Mouse (Mus musculus) limb, embryonic 10.5 days (tissue): ENCODE data around the gene Necap2. TPM values are rescaled to one million over a fixed set of nuclear protein-coding genes. Genes with fewer than 3 reads are reported as not detected.

ENCODE experiments used
- DNase-seq: peaks from one replicate; pipeline ENCODE4 v3.0.0-alpha.2; 2017; ENCODE audit warnings: low spot score
- H3K27ac ChIP-seq: fragments of 300-500 bp; sonication (generic); 2 replicates; pipeline ENCODE4 v1.5.1; 2016; ENCODE audit warnings: mild to moderate bottlenecking
- H3K27me3 ChIP-seq: fragments of 300-500 bp; sonication (generic); 2 replicates; pipeline ENCODE4 v1.6.1; 2016; ENCODE audit warnings: low read depth, mild to moderate bottlenecking; ENCODE audit not compliant: poor library complexity, severe bottlenecking
- H3K36me3 ChIP-seq: fragments of 300-500 bp; sonication (generic); 2 replicates; pipeline ENCODE4 v1.6.1; 2016; ENCODE audit warnings: mild to moderate bottlenecking, moderate library complexity
- H3K4me1 ChIP-seq: fragments of 300-500 bp; sonication (generic); 2 replicates; pipeline ENCODE4 v1.6.1; 2016
- H3K4me3 ChIP-seq: fragments of 300-500 bp; sonication (generic); 2 replicates; pipeline ENCODE4 v1.5.1; 2016; ENCODE audit warnings: mild to moderate bottlenecking, moderate library complexity
- H3K9me3 ChIP-seq: fragments of 300-500 bp; sonication (generic); replicated peaks from 2 replicates; pipeline ENCODE4 v1.6.1; 2016; ENCODE audit warnings: mild to moderate bottlenecking
- WGBS: fragments of 180-500 bp; shearing (Covaris S2); methylation state at CpG from one replicate; pipeline ENCODE4 v1.1.7; 2016; 5-methylcytosine and 5-hydroxymethylcytosine counted together
- polyA plus RNA-seq: library from polyadenylated mRNA; unstranded; fragments of >200 nt; fragmentation: Nextera tagmentation; extraction: Ambion mirVana; gene quantifications from 2 replicates; pipeline ENCODE4 v1.2.1, GENCODE M21; 2016

Necap2 gene
- polyA plus RNA-seq, 1 experiment from 2014 or later = 82.8 TPM

DNA sequence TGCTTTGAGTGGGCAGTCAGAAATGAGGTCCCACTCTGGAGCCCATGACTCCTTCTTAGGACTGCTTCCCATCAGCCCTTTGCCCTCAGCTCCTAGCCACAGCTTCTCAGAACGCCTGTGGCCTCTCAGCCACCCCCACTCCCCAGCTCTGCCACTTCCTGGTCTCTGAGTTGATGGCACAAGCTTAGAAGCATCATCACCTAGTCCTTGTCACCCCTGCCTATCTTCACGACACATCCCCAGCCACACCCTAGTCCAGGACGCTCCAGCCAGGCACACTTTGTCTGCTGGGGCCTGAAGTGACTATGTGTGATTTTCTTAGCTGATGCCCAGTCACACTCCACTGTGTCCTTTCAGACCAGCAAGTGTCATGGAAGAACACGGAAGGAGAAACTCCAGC, 20.8 kb upstream of the Necap2 start:
- Histone ChIP-seq H3K36me3 (no peaks in the 10 kb centered on the region), H3K9me3 (no peaks in the 10 kb centered on the region), H3K4me3 (no peak overlapping the region), H3K27me3 (no peaks in the 10 kb centered on the region), H3K4me1 (peaks cover 8% of the 10 kb centered on the region; the same call in 1 of the 2 replicates), H3K27ac (no peak overlapping the region)
- 77% methylated on average over 4 of the region's 4 CpGs for WGBS
- no peak for DNase-seq

- Histone ChIP-seq H3K27me3 (no peaks in the 10 kb centered on the region), H3K9me3 (no peaks in the 10 kb centered on the region), H3K27ac (no peak overlapping the region), H3K36me3 (no peaks in the 10 kb centered on the region), H3K4me3 (no peak overlapping the region), H3K4me1 (peaks cover 8% of the 10 kb centered on the region; the same call in 1 of the 2 replicates)
- DNase-seq = no peak
- 32% methylated on average over 9 of the region's 9 CpGs for WGBS
Observed at GRCm38 (mm10) chr4:141096710-141097109, 18.6 kb upstream of the Necap2 start.

GRCm38 (mm10) chr4:141095016-141095415, 16.9 kb upstream of the Necap2 start:
- WGBS = 81% methylated on average over 10 of the region's 10 CpGs
- Histone ChIP-seq H3K9me3 (no peaks in the 10 kb centered on the region), H3K27ac (no peak overlapping the region), H3K4me1 (peaks cover 8% of the 10 kb centered on the region; the same call in 1 of the 2 replicates), H3K4me3 (no peak overlapping the region), H3K27me3 (no peaks in the 10 kb centered on the region), H3K36me3 (no peaks in the 10 kb centered on the region)
- DNase-seq = no peak

DNA sequence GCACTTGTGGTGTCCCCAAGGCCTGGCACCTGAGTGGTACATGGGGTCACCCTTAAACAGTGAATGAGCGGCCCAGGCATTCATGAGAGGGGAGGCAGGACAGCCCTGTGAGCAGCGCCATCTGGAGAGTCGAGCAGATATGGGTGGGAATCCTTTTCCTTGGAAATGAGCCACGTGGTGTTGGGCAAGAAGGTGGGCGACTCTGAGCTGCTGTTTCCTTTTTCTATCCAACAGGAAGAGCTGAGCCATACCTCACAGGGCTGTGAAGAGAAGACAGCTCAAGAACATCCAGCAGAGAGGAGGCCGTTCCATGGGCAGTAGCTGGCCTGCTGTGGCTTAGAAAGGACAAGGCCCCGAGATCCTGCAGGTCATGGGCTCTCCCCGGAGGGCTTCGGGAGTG, 10.6 kb upstream of the Necap2 start:
- WGBS = 77% methylated on average over 9 of the region's 9 CpGs
- DNase-seq = no peak
- peaks cover 6% of the 10 kb centered on the region; the same call in 1 of the 2 replicates for H3K4me1 ChIP-seq

GRCm38 (mm10) chr4:141088033-141088432, 9.9 kb upstream of the Necap2 start, which contains the start of gene Spata21:
TSS of gene Spata21 (plus strand) at chr4:141088333.
- Histone ChIP-seq H3K36me3 (no peaks in the 10 kb centered on the region), H3K4me3 (no peak within 1 kb of the TSS), H3K9me3 (no peaks in the 10 kb centered on the region), H3K27me3 (peaks cover 4% of the 10 kb centered on the region; the same call in 1 of the 2 replicates), H3K27ac (peak within 1 kb of the TSS; percentile 42; the same call in 1 of the 2 replicates), H3K4me1 (peaks cover 6% of the 10 kb centered on the region; the same call in 1 of the 2 replicates)
- no peak for DNase-seq
- WGBS = 74% methylated on average over 6 of the region's 6 CpGs

More for the DNA sequence above, 10.6 kb upstream of the Necap2 start:
- H3K27me3 ChIP-seq = peaks cover 4% of the 10 kb centered on the region; the same call in 1 of the 2 replicates
- H3K4me3 ChIP-seq = no peak overlapping the region
- H3K36me3 ChIP-seq = no peaks in the 10 kb centered on the region
- H3K27ac ChIP-seq = no peak overlapping the region
- no peaks in the 10 kb centered on the region for H3K9me3 ChIP-seq

DNA sequence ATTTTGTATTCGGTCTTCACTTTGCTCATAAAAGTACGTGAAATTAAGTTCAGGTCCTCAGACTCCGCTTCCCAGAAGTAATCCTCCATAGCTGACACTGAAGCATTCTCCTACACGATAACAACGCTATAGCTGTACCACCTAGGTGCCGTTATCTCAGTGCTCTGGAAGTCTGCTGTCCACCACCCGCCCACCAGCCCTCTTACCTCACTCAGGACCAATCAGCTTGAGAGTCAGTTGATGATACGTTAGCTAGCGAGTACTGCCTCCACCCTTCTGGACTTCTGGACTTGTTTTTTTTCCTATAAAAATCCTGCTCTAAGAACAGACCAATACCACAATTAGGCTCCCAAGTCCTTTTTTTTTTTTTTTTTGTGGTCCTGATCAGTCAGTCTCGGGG, 8.7 kb upstream of the Necap2 start:
- WGBS = 75% methylated on average over 10 of the region's 10 CpGs
- no peaks in the 10 kb centered on the region for H3K9me3 ChIP-seq
- no peak overlapping the region for H3K27ac ChIP-seq
- H3K4me1 ChIP-seq = peaks cover 6% of the 10 kb centered on the region; the same call in 1 of the 2 replicates
- peaks cover 4% of the 10 kb centered on the region; the same call in 1 of the 2 replicates for H3K27me3 ChIP-seq
- H3K36me3 ChIP-seq = no peaks in the 10 kb centered on the region
- no peak overlapping the region for H3K4me3 ChIP-seq
- no peak for DNase-seq

DNA sequence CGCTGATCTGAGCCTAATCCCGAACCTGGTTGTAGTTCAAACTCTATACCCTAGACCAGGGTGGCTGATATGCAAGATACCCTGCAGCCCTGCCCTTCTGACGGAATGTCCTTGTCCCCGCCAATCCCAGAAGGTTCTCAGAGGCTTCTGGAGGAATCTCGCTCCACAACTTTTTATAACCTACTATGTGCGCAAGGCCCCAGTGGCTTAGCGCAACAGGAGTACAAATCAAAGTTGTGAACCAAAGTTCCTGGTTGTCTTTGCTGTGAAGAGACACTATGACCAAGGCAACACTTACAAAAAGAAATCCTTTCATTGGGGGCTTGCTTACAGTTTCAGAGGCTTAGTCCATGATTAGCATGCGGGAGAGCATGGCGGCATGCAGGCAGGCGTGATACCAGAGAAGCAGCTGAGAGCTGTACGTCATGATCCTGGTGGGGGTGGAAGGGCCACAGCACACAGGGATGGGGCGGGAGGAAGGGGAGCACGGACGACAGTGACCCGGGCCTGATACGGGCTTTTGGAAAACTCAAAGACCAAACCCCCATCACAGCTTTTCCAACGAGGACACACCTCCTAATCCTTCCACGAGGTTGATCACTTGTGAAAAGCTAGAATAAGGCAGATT, 467 bp upstream of the Necap2 start:
- 75% methylated on average over 18 of the region's 18 CpGs for WGBS
- H3K4me1 ChIP-seq = peaks cover 23% of the 10 kb centered on the region
- no peak for DNase-seq
- H3K4me3 ChIP-seq = peak overlapping the region; percentile 81
- no peaks in the 10 kb centered on the region for H3K27me3 ChIP-seq
- peak overlapping the region; percentile 83; the same call in 1 of the 2 replicates for H3K27ac ChIP-seq
- H3K36me3 ChIP-seq = peaks cover 27% of the 10 kb centered on the region
- H3K9me3 ChIP-seq = no peaks in the 10 kb centered on the region

DNA sequence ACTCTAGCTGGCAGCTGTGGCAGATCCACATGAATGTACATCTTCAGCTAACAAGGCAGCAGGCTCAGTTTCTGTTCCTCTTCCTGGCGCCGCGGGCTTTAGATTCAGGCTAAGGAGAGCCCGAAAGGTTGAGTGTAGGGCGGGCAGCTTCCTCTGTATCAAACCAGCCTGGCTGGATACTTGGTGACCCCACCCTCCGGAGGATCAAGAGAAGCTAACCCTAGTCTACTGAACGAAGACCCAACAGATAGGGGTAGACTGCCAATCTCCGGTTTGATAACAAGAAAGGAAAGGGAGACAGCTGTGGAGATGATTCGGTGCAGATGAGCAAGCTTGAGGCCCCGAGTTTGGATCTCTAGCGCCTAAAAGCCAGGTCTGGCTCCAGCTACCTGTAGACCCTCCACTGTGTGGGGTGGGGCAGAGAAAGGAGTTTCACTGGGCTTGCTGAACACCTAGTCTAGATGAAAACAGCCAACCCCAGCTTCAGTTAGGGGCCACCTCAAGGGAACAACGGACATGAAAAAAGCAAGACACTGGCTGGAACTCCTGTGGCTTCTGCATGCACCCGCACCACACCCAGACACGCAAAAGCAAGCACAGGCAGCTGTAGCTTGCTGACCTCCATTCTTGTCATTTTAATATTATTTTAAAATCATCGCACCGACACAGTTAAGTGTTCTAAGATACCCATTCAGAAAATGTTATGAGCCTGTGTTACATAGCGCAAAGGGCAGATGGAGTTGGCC, 1.2 kb downstream of the Necap2 start:
- H3K27ac ChIP-seq = peak overlapping the region; percentile 17; the same call in 1 of the 2 replicates
- 85% methylated on average over 17 of the region's 17 CpGs for WGBS
- no peak for DNase-seq
- no peaks in the 10 kb centered on the region for H3K9me3 ChIP-seq
- H3K4me1 ChIP-seq = peaks cover 23% of the 10 kb centered on the region
- H3K4me3 ChIP-seq = peak overlapping the region; percentile 81
- H3K36me3 ChIP-seq = peaks cover 43% of the 10 kb centered on the region
- no peaks in the 10 kb centered on the region for H3K27me3 ChIP-seq

- WGBS = 97% methylated on average over 4 of the region's 4 CpGs
- Histone ChIP-seq H3K9me3 (no peaks in the 10 kb centered on the region), H3K36me3 (peaks cover 71% of the 10 kb centered on the region), H3K4me3 (no peak overlapping the region), H3K4me1 (peaks cover 23% of the 10 kb centered on the region), H3K27me3 (no peaks in the 10 kb centered on the region), H3K27ac (no peak overlapping the region)
- DNase-seq = no peak
Observed at GRCm38 (mm10) chr4:141074109-141074508, 4.0 kb downstream of the Necap2 start.

DNA sequence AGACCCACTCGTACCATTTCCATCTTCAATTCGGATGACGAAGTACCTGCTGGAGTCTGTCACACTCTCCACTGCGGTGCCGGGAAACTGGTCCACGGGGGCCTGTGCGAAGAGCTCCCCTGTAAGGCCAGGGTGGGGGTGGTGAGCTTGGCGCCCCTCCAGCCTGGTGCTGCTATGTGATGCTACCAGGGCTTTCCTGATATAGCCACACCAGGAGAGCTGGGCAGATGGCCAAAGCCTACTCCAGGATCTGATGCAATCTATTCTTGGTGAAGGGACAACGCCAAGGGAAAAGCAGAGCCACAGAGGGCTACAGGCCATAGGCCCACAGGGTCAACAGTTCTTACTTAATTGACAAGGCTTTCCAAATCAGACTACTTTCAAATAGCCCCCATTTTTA, 4.5 kb downstream of the Necap2 start:
- Histone ChIP-seq H3K4me3 (no peak overlapping the region), H3K4me1 (peaks cover 23% of the 10 kb centered on the region), H3K27me3 (no peaks in the 10 kb centered on the region), H3K9me3 (no peaks in the 10 kb centered on the region), H3K36me3 (peaks cover 75% of the 10 kb centered on the region), H3K27ac (no peak overlapping the region)
- no peak for DNase-seq
- WGBS = 93% methylated on average over 9 of the region's 9 CpGs

DNA sequence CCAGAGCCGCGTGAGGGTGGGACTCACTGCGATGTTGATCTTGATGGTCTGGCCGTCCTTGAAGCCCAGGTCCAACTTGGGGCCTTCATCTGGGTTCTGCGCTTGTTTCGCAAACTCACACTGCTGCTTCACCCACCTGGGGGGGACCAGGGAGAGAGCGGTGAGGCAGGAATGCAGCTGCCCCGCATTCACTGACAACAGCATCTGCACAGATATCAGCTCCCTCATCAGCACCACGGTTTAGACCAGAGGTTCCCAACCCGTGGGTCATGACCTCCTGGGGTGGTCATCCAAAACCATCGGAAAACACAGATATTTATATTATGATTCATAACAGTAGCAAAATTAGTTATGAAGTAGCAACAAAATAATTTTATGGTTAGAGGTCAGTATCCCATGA, 5.7 kb downstream of the Necap2 start:
- no peaks in the 10 kb centered on the region for H3K27me3 ChIP-seq
- no peaks in the 10 kb centered on the region for H3K9me3 ChIP-seq
- no peak overlapping the region for H3K4me3 ChIP-seq
- H3K27ac ChIP-seq = no peak overlapping the region
- WGBS = 95% methylated on average over 11 of the region's 11 CpGs
- peaks cover 87% of the 10 kb centered on the region for H3K36me3 ChIP-seq
- DNase-seq = no peak
- H3K4me1 ChIP-seq = peaks cover 19% of the 10 kb centered on the region

DNA sequence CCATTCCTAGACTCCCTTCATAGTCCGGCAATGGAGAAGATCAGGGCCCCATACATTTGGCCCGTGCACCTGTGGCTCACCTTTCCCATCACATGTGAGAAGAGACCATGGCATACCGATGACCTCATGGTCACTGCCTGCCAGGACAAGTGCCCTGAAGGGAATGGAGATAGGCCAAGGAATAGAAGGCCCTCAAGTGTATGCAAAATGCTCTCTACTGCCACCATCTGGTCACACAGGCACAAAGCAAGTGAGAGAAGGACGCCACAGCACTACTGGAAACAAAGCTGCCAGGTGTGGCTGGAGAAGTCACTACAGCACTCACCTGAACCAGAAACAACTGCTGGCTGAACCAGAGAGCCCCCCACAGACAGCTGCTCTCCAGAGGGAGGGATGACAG, 8.4 kb downstream of the Necap2 start:
- Histone ChIP-seq H3K27me3 (no peaks in the 10 kb centered on the region), H3K4me3 (no peak overlapping the region), H3K27ac (no peak overlapping the region), H3K4me1 (peaks cover 2% of the 10 kb centered on the region; the same call in 1 of the 2 replicates), H3K36me3 (peaks cover 93% of the 10 kb centered on the region), H3K9me3 (no peaks in the 10 kb centered on the region)
- peak; percentile 63 for DNase-seq
- 58% methylated on average over 4 of the region's 4 CpGs for WGBS

GRCm38 (mm10) chr4:141068655-141069054, 9.5 kb downstream of the Necap2 start:
- no peak overlapping the region for H3K4me3 ChIP-seq
- 89% methylated on average over 8 of the region's 8 CpGs for WGBS
- DNase-seq = no peak

More at GRCm38 (mm10) chr4:141068655-141069054, 9.5 kb downstream of the Necap2 start:
- H3K27ac ChIP-seq = no peak overlapping the region
- no peaks in the 10 kb centered on the region for H3K4me1 ChIP-seq
- no peaks in the 10 kb centered on the region for H3K9me3 ChIP-seq
- peaks cover 82% of the 10 kb centered on the region for H3K36me3 ChIP-seq
- no peaks in the 10 kb centered on the region for H3K27me3 ChIP-seq
